Mouse (Mus musculus): ENCODE data around the gene Kif26b. TPM values are rescaled to one million over a fixed set of nuclear protein-coding genes. Genes with fewer than 3 reads are reported as not detected.

Kif26b gene
- total RNA-seq, 2 experiments from 2014 or later: 4.5 to 5.9 TPM

GRCm38 (mm10) chr1:178876926-178877325, 348.0 kb downstream of the Kif26b start:
- intact Hi-C loops (cut with DNase I): no loop called here
- DNase-seq: no peak

- DNase-seq: no peak
- intact Hi-C loops (cut with DNase I): no loop called here
These were observed 349.8 kb downstream of the Kif26b start for GRCm38 (mm10) chr1:178878676-178879075.

GRCm38 (mm10) chr1:178880905-178881304, 352.0 kb downstream of the Kif26b start:
- no peak for DNase-seq
- intact Hi-C loops (cut with DNase I): no loop called here

GRCm38 (mm10) chr1:178886671-178887070, 357.7 kb downstream of the Kif26b start:
- intact Hi-C loops (cut with DNase I): no loop called here
- DNase-seq: no peak

GRCm38 (mm10) chr1:178892376-178892775, 363.5 kb downstream of the Kif26b start:
- intact Hi-C loops (cut with DNase I): no loop called here

GRCm38 (mm10) chr1:178893229-178894080, 364.5 kb downstream of the Kif26b start:
- intact Hi-C loops (cut with DNase I): no loop called here
- DNase-seq: no peak

More at GRCm38 (mm10) chr1:178892376-178892775, 363.5 kb downstream of the Kif26b start:
- DNase-seq: no peak

- DNase-seq: no peak
- intact Hi-C loops (cut with DNase I): no loop called here
These were observed 365.1 kb downstream of the Kif26b start for GRCm38 (mm10) chr1:178894081-178894401.

- intact Hi-C loops (cut with DNase I): no loop called here
- DNase-seq: no peak
These were observed 366.7 kb downstream of the Kif26b start for GRCm38 (mm10) chr1:178895674-178896073.

- intact Hi-C loops (cut with DNase I): no loop called here
- no peak for DNase-seq
These were observed 382.0 kb downstream of the Kif26b start for GRCm38 (mm10) chr1:178910951-178911350.

- intact Hi-C loops (cut with DNase I): no loop called here
These were observed 384.2 kb downstream of the Kif26b start for GRCm38 (mm10) chr1:178912936-178913716.

GRCm38 (mm10) chr1:178915056-178915455, 386.1 kb downstream of the Kif26b start:
- no peak for DNase-seq
- intact Hi-C loops (cut with DNase I): no loop called here

More at GRCm38 (mm10) chr1:178912936-178913716, 384.2 kb downstream of the Kif26b start:
- no peak for DNase-seq

GRCm38 (mm10) chr1:178917194-178917902, 388.4 kb downstream of the Kif26b start:
- peak in 1 of 2 experiments; percentile 33 for DNase-seq

GRCm38 (mm10) chr1:178924492-178925183, 395.7 kb downstream of the Kif26b start:
- DNase-seq: no peak
- intact Hi-C loops (cut with DNase I): no loop called here

More at GRCm38 (mm10) chr1:178917194-178917902, 388.4 kb downstream of the Kif26b start:
- intact Hi-C loops (cut with DNase I): no loop called here

- intact Hi-C loops (cut with DNase I): no loop called here
- no peak for DNase-seq
These were observed 400.6 kb downstream of the Kif26b start for GRCm38 (mm10) chr1:178929531-178929930.

- intact Hi-C loops (cut with DNase I): no loop called here
- peak in 1 of 2 experiments; percentile 8 for DNase-seq
These were observed 405.2 kb downstream of the Kif26b start for GRCm38 (mm10) chr1:178933953-178934637.

- intact Hi-C loops (cut with DNase I): no loop called here
- no peak for DNase-seq
These were observed 407.5 kb downstream of the Kif26b start for GRCm38 (mm10) chr1:178936457-178936856.

GRCm38 (mm10) chr1:178936976-178937375, 408.1 kb downstream of the Kif26b start:
- DNase-seq: no peak

GRCm38 (mm10) chr1:178940353-178940752, 411.4 kb downstream of the Kif26b start:
- intact Hi-C loops (cut with DNase I): no loop called here
- DNase-seq: no peak

More at GRCm38 (mm10) chr1:178936976-178937375, 408.1 kb downstream of the Kif26b start:
- intact Hi-C loops (cut with DNase I): no loop called here

- intact Hi-C loops (cut with DNase I): no loop called here
- DNase-seq: no peak
These were observed 413.5 kb downstream of the Kif26b start for GRCm38 (mm10) chr1:178942251-178942963.
